Mouse (Mus musculus): ENCODE measurements around the gene Capn8. TPM values are rescaled to one million over a fixed set of nuclear protein-coding genes. Genes with fewer than 3 reads are reported as not detected.

Capn8 gene
- polyA plus RNA-seq, 1 experiment, result not detected

DNA sequence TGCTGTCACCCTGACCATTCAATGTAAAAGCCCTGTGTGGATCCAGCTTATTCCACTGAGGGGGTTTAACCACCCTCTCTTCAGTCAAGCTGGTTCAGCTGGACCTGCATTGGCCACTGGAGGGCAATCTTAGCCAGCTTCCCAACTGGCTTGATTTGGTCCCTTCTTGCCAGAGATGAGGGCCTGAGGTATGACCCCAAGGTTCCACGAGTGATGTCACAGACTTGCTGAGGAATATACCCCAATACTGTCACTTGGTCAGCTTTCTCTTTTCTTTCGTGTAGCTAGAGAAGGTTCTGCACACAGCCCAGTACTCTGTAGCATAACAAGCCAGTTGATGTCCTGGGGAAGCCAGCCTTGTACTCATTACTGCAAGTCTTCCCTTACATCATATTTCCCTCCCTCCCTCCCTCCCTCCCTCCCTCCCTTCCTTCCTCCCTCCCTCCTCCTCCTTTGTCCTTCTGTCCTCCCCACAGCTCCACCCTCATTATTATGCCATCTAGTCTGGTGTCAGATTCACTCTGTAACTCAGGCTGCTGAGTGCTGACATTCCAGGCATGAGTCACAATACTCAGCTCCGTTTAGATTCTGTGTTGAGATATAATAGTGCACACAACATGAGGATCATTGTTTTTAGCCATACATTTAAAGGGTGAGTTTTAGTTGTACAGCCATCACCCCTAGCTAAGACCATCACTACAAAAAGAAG, 4.3 kb upstream of the Capn8 start:
- Histone ChIP-seq H3K27ac (ENCODE audit: control insufficient read depth, insufficient read depth, low read depth, low read length, poor library complexity) (no peak overlapping the region), H3K4me1 (ENCODE audit: control insufficient read depth, insufficient read depth, low read length) (no peaks in the 10 kb centered on the region), H3K4me3 (replicated peaks; ENCODE audit: control insufficient read depth, low read depth, low read length) (no peak overlapping the region)
- TF ChIP-seq CTCF (IDR thresholded peaks at IDR 0.05; ENCODE audit: control insufficient read depth, insufficient read depth, low read length), result peak; percentile 44
- no peak for TF ChIP-seq POLR2A (IDR thresholded peaks at IDR 0.05; ENCODE audit: borderline replicate concordance, control insufficient read depth, low read depth, low read length)
- 15% methylated on average over 3 of the region's 3 CpGs for WGBS

DNA sequence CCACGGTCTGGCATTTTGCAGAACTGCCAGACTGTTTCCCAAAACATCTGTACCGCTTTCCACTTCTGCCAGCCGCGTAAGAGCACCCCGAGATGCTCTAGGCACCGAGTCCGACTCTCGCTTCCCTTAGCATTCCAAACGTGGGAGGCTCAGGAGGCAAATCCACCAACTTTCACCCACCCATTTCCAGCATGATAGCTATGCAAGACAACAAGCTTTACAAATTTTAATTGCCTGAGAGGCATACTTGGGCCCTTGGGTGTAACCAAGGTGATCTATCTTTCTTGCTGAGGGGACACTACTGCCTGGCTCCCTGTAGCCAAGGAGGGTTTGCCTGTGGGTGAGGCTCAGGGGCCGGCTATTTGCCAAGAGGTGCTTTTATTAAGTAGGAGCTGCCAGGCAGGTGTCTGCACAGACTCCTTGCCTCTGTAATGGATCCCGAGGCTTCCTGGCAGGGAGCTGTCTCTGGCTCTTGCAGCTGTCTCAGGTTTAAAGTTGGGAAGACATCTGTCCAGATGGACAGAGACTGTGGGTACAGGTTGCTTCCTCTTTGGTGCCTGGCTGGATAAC, 2.8 kb upstream of the Capn8 start:
- TF ChIP-seq CTCF (IDR thresholded peaks at IDR 0.05; ENCODE audit: control insufficient read depth, insufficient read depth, low read length) (no peak), POLR2A (IDR thresholded peaks at IDR 0.05; ENCODE audit: borderline replicate concordance, control insufficient read depth, low read depth, low read length) (no peak)
- 82% methylated on average over 11 of the region's 11 CpGs for WGBS
- H3K4me3 ChIP-seq (replicated peaks; ENCODE audit: control insufficient read depth, low read depth, low read length), result no peak overlapping the region
- no peak overlapping the region for H3K27ac ChIP-seq (ENCODE audit: control insufficient read depth, insufficient read depth, low read depth, low read length, poor library complexity)
- no peaks in the 10 kb centered on the region for H3K4me1 ChIP-seq (ENCODE audit: control insufficient read depth, insufficient read depth, low read length)

DNA sequence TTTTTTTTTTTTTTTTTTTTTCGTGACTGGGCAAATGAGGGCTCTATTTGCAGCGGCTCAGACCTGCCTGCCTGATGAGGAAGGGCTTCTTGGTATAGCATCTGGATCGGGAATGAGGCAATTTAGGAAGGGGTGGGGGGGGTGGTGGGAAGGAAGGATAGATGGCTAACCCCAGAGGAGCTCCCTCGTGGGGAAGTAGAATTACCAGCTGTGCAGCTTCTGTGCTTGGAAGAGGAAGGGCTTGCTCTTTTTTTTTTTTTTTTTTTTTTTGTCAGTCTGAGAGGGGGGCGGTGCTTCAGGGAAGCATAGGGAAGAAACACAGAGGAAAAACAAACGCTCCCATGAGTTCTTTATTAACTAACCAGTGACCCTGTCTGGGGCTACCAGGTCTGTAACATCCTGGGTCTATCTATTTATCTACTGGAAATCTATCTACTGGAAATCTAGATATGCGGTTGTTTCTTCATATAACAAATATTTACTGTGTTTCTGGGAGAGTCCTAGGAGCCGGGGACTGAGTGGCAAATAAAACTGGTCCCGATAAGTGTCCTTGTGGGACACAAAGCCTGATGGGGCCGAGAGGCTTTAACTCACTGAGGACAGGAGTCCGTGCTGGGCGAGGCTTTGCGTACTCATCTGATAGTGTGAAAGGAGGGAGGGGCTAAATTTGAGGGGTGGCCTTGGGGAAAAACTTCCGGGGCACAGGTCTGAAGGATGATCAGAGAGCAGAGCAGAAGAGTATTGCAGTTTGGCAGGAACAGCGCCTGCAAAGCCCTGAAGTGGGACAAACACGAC, 2.0 kb upstream of the Capn8 start:
- H3K4me3 ChIP-seq (replicated peaks; ENCODE audit: control insufficient read depth, low read depth, low read length), result no peak overlapping the region
- TF ChIP-seq CTCF (IDR thresholded peaks at IDR 0.05; ENCODE audit: control insufficient read depth, insufficient read depth, low read length), result no peak
- TF ChIP-seq POLR2A (IDR thresholded peaks at IDR 0.05; ENCODE audit: borderline replicate concordance, control insufficient read depth, low read depth, low read length), result no peak
- H3K4me1 ChIP-seq (ENCODE audit: control insufficient read depth, insufficient read depth, low read length), result no peaks in the 10 kb centered on the region
- WGBS, result 25% methylated on average over 16 of the region's 16 CpGs
- no peak overlapping the region for H3K27ac ChIP-seq (ENCODE audit: control insufficient read depth, insufficient read depth, low read depth, low read length, poor library complexity)

DNA sequence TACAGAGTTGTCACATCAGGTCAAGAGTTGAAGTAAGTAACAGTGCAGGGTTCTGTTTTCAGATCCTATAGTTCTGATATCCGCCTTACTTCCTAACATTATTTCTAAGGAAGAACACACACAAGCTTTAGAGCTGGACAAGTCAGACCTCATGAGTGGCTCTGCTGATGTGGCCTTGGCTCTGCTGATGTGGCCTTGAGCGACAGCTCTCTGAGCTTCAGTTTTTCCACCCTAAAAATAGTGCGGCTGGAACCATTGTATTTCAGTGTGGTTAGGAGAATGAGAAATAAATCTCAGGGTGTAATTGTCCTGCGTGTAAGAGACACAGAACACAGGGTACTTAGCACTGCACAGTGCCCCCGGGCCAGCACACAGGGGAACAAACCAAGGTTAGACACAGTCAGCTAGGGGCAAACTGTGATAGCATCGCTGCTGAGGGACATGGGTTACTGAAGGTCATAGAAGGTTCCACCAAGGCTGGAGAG, 586 bp downstream of the Capn8 start:
- Histone ChIP-seq H3K27ac (ENCODE audit: control insufficient read depth, insufficient read depth, low read depth, low read length, poor library complexity) (no peak overlapping the region), H3K4me3 (replicated peaks; ENCODE audit: control insufficient read depth, low read depth, low read length) (no peak overlapping the region), H3K4me1 (ENCODE audit: control insufficient read depth, insufficient read depth, low read length) (no peaks in the 10 kb centered on the region)
- TF ChIP-seq POLR2A (IDR thresholded peaks at IDR 0.05; ENCODE audit: borderline replicate concordance, control insufficient read depth, low read depth, low read length) (no peak), CTCF (IDR thresholded peaks at IDR 0.05; ENCODE audit: control insufficient read depth, insufficient read depth, low read length) (no peak)
- 77% methylated on average over 6 of the region's 6 CpGs for WGBS

DNA sequence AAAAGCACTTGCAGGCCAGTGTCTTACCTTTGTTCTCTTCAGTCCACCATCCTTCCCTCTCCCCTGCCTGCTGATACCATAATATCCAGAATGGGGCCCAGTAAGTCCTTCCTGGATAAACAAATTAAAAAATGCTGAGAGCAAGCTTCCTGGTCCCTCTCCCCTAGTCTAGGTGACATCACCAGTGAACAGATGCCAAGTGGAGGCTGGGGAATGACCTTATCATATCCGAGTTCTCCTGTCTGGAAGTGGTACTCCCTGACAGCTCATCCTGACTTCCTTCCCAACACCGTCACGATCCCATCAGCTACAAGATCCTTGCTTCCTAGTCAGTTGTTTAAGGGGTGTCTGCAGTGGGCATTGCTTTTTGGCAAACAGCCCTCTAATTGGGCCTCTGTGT, 6.3 kb downstream of the Capn8 start:
- Histone ChIP-seq H3K4me3 (replicated peaks; ENCODE audit: control insufficient read depth, low read depth, low read length) (no peak overlapping the region), H3K4me1 (ENCODE audit: control insufficient read depth, insufficient read depth, low read length) (no peaks in the 10 kb centered on the region), H3K27ac (ENCODE audit: control insufficient read depth, insufficient read depth, low read depth, low read length, poor library complexity) (no peak overlapping the region)
- no peak for TF ChIP-seq CTCF (IDR thresholded peaks at IDR 0.05; ENCODE audit: control insufficient read depth, insufficient read depth, low read length)
- TF ChIP-seq POLR2A (IDR thresholded peaks at IDR 0.05; ENCODE audit: borderline replicate concordance, control insufficient read depth, low read depth, low read length), result no peak
- 83% methylated on average over 3 of the region's 3 CpGs for WGBS

DNA sequence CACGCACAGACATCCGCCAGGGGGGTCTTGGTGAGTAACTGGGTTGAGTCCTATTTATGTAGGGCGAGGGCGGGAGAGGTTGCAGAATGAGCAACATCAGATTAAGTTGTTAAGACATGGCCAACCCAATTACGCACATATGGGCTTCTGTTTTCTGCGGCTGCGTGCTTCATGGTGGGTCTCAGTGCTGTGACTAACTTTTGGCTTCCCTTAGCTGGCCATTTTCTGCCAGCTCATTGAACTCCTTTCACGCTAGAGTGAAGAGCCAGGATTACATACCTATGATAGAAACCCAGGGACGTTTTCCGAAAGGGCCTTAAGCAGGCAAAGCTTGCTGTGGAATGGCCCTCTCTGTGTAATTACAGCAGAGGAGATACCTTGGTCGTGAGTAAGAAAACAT, 7.2 kb downstream of the Capn8 start:
- Histone ChIP-seq H3K27ac (ENCODE audit: control insufficient read depth, insufficient read depth, low read depth, low read length, poor library complexity) (no peak overlapping the region), H3K4me3 (replicated peaks; ENCODE audit: control insufficient read depth, low read depth, low read length) (no peak overlapping the region), H3K4me1 (ENCODE audit: control insufficient read depth, insufficient read depth, low read length) (no peaks in the 10 kb centered on the region)
- 84% methylated on average over 11 of the region's 11 CpGs for WGBS
- TF ChIP-seq POLR2A (IDR thresholded peaks at IDR 0.05; ENCODE audit: borderline replicate concordance, control insufficient read depth, low read depth, low read length), result no peak

DNA sequence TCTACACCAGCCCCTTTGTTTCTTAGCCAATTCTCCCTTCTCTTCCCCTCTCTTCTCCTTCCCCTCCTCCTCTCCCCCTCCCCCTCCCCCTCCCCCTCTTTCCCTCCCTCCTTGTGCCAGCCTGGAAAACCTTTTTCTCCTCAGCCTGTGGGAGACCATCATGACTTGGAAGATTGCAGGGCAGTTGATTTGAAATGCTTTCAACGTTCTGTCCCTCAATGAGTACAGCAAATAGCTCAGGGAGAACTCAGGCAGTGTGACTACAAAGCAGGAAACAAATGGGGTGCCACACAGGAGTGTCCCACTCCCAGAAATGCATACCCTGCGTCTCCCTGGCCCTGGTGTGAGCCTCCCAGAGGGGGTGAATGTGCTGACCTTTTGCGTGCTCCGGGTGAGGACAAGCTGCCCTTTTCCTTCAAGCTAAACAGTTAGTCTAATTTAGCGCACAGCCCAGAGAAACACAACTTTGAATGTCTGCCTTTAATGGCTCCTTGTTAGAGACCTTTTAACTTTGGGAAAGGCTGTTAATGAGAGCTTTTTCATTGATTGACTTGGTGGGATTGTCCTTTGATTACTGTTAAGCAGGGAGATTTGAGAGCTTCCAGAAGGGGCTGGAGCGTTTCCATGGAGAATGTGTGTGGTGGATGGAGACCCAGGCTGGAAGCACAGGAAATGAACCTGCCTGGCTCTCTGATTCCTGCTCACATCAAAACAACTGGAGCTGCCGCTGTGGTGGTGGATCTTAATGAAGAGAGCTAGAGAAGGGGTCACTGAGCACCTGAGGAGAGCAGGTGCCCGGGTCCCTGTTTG, 9.3 kb downstream of the Capn8 start:
- no peak overlapping the region for H3K27ac ChIP-seq (ENCODE audit: control insufficient read depth, insufficient read depth, low read depth, low read length, poor library complexity)
- no peaks in the 10 kb centered on the region for H3K4me1 ChIP-seq (ENCODE audit: control insufficient read depth, insufficient read depth, low read length)
- no peak for TF ChIP-seq POLR2A (IDR thresholded peaks at IDR 0.05; ENCODE audit: borderline replicate concordance, control insufficient read depth, low read depth, low read length)
- TF ChIP-seq CTCF (IDR thresholded peaks at IDR 0.05; ENCODE audit: control insufficient read depth, insufficient read depth, low read length), result no peak
- WGBS, result 75% methylated on average over 8 of the region's 8 CpGs
- H3K4me3 ChIP-seq (replicated peaks; ENCODE audit: control insufficient read depth, low read depth, low read length), result no peak overlapping the region

DNA sequence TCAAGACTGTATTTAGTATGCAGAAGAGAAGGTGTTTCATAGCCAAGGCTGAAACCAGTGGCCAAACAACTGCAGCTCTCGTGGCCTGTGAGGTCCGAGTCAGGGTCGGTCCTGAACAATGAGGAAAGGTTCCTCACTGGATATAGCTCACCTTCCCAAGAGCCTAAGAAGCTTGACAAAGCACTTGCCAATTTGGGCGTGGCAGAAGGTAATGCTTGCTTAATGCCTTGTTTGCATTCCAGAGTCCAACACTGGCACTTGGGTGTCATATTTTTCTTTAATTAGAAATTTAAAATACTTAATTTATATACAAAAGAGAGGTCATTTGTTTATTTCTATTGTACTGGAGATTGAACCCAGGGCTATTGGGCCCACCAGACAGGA, 9.9 kb downstream of the Capn8 start:
- WGBS, result 85% methylated on average over 4 of the region's 4 CpGs
- Histone ChIP-seq H3K4me3 (replicated peaks; ENCODE audit: control insufficient read depth, low read depth, low read length) (no peak overlapping the region), H3K4me1 (ENCODE audit: control insufficient read depth, insufficient read depth, low read length) (no peaks in the 10 kb centered on the region), H3K27ac (ENCODE audit: control insufficient read depth, insufficient read depth, low read depth, low read length, poor library complexity) (no peak overlapping the region)
- TF ChIP-seq CTCF (IDR thresholded peaks at IDR 0.05; ENCODE audit: control insufficient read depth, insufficient read depth, low read length) (no peak), POLR2A (IDR thresholded peaks at IDR 0.05; ENCODE audit: borderline replicate concordance, control insufficient read depth, low read depth, low read length) (no peak)

Measured in bone marrow, adult 2 months (tissue).